Mouse (Mus musculus): ENCODE data around the gene Wdr76.

DNA sequence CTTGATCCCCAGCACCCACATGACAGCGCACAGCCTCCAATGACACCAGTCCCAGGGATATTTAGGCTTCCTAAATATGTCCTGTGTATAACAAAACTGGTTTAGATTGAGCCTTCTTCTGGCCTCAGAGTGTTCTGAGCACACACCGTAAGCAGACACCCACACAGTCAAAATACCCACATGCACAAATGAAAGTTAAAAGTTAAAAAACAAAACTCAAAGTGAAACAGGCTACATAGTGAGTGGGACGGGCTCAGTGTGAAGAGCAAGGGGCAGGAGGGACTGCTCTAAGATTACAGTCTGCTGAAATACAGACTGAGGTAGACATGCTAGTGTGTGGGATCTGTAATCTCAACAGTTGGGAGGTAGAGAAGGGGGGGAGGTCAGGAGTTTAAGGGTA, 63.5 kb downstream of the Wdr76 start:
- TF ChIP-seq CTCF (IDR thresholded peaks at IDR 0.05; ENCODE audit: insufficient read depth, low read length) (no peak), POLR2A (IDR thresholded peaks at IDR 0.05; ENCODE audit: borderline replicate concordance, extremely low read depth, low read depth, low read length) (no peak)

Measured in lung, adult 2 months (tissue).